Mouse (Mus musculus) testis, postnatal 14 days (tissue): ENCODE measurements at regions not wholly inside any gene's neighbourhood (a gene's known extent, or its start where the extent isn't known, plus 50 kb on each side); places are given as distances from the start of the nearest gene placed in this dataset.

Source experiments
- DNase-seq: peaks from one replicate; pipeline ENCODE4 v3.0.0; 2021; ENCODE audit warnings: low spot score

DNA sequence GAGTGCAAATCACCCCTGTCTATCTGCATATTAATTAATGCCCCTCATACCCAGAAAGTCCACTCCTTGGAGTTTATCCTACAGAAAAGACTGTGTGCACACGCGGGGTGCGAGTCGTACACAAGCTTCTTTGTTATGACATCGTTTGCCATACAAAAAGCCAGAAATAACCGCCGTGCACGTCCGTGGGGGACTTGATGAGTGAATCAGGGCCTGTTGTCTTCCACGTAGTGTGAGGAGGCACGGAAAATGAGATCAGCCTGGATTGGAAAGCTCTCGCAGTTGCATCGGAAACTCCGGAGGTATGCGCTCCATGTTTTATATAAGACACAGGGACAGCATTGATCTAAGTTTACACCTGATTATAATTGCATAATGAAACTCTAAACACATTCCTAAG is 120.3 kb downstream of the Etnk1 start:
- DNase-seq = no peak

DNA sequence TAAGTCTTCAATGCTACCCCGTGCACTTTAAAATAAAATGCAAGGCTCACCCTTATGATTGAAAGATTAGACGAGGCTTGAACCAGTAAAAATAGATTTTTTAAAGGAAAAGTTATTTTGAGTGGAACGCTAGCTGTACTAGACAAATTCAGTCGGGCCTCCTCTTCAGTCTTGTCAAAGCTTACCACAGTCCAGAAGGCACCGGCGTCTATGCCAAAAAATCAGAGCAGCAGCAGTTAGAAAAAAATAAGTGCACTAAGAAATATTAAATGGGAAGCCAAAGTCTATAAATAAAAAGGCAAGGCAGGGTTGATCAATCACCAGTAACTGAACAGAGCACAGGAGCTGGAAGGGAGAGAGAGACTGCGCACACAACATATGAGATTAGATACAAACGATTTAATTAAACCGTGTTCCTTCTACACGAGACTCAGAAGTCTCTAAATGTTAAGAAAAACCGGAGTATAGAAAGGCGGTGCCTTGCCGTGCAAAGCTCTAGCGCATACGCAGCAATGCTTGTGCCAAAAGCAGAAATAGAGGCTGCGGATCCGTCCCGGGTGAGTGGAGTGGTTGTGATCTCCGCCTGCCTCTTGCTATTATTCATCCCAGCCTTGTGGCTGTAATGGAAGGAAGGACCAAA is 121.6 kb downstream of the Etnk1 start:
- no peak for DNase-seq

DNA sequence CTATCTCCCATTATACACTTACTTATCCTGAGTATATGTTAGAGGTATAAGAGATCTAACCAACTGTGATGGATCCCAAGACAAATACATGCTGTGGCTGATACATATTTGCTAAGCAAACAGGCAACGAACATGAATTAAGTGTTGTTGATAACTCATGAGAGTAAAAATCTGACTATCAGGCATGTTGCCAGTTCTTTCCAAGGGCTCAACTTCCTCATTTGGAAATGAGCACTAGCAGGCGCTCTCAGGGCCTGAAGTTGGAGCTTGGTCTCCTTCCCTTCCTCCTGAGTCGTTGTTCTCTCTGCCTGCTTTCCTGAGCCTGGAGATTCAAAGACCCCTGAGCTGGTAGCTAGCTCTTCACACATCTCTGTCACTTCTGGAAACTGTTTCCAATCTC is 126.6 kb downstream of the Etnk1 start:
- DNase-seq = no peak

DNA sequence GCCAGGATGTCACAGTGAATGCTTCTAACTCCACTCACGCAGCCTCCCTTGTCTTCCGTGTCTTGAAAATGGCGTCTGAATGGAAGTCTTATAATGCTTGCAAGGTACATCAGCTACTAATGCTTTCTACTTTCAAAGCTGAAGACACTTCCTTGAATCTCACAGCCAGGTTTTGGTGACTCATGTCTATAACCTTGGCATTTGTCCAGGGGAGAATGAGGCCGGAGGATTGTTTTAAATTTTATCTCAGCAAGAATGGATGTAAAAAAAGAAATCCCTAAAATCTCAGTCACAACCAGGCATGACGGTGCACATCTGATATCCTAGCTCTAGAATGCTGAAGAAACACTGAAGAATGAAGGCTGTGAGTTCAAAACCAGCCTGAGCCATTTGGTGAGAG is 131.4 kb downstream of the Etnk1 start:
- no peak for DNase-seq

DNA sequence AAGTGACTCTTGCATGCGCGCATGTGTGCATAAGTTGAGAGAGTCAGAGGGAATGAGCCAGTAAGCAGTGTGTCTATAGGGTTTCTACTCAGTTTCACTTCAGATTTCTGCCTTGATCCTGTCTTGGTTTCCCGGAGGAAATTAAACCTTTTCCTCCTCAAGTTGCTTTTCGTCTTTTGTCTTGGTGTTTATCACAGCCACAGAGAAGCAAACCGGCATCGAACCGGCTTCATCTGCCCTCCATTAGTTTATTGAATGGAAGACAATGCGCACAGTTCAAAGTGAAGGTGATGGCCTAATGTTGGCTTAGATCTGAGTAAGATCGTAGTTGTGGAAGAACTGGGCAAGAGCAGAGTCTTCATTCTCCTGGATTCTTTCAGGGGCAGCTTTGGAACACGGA is 134.4 kb downstream of the Etnk1 start:
- DNase-seq = no peak

DNA sequence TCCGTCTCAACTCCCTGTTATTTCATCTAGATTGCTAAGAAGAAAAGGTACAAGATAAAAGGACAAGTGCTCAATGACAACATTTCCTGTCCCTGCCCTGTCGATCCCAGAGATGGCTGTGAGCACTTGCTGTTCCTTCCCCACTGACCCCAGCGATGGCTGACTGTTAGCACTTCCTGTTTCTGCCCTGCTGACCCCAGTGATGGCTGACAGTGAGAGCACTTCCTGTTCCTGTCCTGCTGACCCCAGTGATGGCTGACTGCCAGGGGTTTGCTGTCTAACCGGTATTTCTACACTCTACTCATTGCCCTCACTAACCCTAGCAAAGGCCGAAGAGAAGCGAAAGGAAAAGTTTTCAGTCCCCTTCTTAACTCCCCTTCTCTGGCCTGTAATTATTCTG is 140.3 kb downstream of the Etnk1 start:
- DNase-seq = peak; percentile 24

DNA sequence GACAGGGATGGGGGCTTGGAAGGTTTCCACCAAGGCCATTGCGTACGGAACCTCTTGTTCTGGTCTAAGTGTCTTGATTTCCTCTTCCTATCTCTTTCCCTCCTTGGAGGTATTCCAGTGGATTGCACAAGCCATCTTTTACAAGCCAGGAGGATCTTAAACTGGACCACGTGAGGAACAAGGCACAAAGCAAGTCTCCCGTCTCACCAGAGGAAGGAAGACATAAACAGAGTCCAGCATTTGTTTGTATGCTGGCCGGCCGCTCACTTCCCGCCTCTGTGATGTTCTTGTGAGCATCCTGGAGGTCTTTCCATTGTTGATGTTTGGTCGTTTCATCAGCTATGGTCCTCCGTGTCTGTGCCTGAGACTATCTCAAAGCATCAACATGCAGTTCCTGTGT is 148.8 kb downstream of the Etnk1 start:
- peak; percentile 68 for DNase-seq

DNA sequence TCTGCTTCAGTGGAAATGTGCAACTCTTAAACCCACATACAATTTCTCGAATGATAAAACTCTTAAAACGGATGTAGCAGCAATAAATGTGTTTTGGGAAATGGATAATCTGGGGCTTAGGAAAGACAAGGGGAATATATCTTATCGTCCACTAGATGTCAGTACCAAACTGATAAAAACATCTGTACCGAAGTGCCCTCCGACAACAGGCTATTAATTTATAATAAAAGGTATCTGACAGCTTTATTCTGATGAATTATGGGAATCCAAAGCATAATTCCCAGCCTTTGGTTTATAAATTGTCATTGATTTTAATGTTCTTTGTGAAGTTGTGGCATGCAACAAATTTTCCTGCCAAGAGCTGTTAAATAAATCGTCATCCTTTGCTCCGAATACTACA is 153.4 kb downstream of the Etnk1 start:
- no peak for DNase-seq

DNA sequence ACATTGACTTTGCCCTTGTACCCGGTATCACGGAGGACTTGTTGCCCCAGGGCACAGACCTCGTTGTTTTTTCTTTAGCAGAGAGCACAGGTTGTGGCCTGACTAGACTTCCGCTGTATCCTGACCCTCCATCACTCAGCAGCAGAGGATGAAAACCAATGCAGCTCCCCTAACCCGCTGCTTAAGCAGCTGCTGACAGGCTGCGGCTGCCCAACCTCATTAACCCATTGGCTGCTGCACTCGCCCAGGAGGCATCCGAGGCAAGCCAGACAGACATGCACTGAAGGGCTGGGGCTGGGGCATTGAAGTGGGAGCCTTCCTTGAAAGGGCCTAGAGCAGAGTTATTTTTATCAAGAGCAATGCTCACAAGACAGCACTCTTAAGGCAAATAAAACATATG is 157.6 kb downstream of the Etnk1 start:
- no peak for DNase-seq

DNA sequence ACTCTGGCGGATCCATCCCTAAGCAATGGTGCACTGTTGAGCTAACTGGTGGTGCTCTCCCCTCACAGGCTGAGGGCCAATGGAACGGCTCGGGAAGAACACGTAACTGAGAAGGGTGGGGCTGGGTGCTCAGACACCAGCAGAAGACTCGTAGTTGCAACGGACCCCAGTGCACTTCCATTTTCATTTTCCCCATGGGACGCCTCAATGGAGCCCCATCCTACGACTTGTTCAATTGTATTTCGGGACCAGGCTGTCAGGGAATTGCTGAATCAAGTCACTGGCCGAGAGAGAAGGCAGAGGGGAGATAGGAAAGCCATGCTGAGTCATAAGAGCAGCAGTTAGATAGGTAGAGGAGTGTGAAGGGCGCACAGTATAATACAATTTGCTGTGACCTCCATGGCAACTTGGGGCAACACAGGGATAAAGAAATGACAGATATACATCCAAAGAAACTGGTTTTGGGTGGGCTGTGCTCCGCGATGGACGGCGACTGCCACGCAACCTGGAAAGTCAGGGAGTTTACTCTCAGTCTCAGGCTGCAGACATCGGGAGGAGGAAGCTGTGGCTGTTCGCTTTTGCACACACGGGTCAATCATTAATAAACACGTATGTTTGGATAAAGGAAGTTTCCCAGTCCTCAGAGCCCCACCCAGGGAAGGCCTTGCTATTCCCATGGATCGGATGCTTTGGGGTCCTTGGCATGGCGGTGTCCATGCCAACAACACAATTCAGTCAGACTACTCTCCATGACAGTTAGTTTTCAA is 160.1 kb downstream of the Etnk1 start:
- no peak for DNase-seq

DNA sequence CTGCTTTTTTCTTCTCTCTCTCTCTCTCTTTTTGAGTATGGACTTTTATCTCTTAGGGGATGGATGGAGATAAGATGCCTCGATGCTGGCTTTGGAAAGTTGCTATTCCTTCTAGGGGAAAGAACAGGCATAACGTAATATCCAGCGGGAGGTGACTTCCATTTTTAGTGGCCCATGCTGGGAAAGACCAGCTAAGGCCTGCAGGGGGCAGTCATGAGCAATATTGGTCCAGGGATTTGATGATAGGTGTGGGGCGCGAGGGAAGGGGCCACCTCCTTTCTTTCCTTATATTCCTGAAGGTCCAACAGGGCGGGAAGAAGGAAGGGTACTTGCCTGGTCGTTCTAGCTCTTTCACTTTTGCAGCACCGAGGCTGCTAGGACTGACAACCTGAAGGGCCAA is 160.8 kb downstream of the Etnk1 start:
- DNase-seq = no peak

DNA sequence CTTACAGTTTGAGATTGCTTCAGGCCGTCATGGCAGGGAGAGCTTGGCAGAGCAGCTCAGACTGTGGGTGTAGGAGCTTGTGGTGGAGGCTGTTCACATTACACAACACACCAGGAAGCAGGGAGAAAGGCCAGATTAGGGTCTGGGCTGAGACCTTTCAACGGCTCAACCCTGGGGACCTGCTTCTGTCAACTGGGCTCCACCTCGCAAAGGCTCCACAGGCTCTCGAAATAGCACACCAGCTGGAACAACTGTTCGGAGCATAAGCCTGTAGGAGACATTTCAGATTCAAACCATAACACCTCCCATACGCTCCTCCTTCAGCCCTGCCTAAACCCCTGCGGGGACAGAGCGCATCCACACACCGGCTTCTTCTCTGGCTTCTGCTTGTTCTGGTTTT is 161.2 kb downstream of the Etnk1 start:
- no peak for DNase-seq

DNA sequence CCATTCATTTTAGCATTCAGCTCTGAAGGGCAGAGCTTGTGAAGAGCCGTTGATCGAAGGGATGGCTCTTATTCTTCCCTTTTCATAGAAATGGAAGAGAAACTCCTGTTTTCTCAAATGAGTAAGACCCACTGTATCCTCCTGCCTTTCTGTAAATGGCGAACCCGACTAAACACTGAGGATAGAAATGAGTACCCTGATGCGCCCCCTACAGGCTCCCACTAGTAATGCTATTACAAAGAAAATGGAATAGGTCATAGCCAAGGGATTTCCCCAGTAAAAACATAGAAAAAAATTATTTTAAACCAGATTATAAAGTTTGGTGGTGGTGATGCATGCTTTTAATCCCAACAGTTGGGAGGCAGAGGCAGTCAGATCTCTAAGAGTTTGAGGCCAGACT is 162.1 kb downstream of the Etnk1 start:
- no peak for DNase-seq

DNA sequence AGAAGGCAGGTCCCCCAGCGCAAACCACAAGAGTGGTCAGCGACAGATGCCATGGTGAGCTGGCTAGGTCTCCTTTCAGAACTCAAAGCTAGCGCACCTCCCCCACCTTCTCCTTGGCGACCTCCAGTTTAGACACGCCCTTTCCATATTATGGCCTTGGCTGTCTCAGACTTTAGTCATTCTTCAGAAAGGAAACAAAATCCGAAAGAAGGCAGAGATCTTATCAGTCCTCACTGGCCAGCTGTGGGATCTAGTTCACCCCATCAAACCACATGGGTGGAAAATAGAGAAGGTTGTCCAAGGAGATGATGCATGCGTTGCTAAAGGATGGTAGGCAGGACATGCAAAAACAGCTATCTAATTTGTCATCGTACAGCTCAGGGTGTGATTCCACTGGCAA is 166.5 kb downstream of the Etnk1 start:
- no peak for DNase-seq

DNA sequence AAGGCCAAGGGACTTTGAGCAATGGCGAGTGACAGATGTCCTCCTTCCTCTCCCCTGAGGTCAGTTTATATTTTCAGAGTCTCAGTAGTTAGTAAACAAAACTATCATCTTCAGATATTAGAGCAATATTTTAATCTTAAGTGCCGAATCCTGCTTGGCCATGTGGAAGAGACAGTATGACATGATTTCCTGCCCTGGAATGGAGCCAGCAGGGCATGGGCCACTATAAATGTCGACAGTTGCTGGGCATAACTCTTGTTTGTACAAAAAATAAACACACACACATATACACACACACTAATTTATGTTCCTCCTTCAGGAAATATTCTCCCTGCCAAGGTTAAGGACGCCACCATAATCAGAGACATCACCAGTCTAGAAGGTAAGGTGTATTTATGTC is 169.6 kb downstream of the Etnk1 start:
- DNase-seq = no peak

DNA sequence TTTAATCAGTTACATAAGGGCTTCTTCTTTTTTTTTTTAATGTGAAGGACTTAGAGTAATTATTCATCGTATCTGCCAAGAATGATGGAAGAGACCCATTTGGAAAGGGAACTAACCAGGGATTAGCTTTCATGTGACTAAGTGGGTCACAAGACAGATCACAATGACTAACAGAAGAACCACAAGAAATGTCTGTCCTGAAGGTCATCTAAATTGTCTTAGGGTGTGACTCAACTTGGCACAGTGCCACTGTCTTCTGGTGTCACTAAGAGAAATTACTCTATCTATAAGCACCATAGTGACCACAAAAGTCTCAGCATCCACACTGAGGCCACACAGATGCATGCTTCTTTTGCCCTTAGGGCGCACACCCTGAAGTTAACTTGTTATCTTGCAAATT is 182.0 kb downstream of the Etnk1 start:
- DNase-seq = no peak

DNA sequence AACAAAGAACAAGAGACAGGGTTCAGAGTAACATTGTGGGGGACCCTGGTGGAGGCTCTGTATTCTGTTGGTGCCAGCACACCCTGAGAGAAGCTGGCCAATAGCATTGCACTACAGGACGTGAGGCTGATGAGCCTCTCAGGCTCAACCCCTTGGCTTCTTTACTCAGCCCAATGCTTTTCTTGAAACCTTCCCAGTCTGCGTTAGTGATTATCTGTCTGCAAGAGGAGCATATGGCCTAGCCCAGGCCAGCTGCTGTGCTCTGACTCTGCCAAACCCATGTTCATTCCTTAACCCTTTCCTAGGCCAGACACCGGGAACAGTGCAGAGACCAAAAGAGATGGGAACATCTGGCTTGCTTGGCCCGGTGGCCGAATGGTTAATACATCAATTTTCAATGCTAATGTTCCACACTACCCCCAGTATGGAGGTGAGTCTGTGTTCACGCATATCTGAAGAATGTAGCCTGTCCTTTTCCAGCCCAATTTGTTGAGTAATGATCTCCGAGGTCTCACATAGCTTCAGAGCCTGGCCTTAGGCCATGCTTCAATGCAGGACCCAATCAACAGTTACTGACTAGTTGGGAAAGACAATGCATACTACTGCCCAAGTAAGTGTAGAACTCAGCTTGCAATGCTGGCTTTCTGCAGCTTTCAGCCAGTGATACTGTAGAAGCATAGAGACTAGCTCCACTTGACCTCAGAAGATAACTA is 192.5 kb downstream of the Etnk1 start:
- no peak for DNase-seq

DNA sequence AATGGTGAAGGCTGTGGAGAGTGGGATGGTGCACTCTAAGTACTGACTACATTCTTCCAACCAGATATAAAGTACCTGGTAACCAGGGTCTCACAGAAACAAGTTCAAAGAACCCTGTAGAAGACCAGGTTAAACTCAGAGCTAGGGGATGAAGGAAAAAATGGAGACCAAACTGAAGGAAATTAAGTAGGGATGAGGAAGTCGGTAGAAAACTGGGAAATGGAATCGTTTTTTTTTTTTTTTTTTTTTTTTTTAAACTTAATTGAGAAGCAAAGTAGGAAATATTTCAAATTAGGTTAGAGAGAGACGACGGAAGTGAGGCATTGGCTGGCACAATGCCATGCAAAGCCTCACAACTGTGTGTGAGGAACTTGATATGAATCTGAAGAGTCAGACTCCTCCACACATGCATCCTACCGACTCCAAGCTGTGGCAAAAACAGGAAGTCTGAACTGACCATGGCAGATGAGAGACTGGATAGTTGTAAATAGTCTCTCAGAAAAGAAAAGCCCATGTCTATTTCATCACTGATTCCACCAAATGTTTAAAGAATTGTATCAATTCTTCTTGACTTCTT is 194.2 kb downstream of the Etnk1 start:
- no peak for DNase-seq

DNA sequence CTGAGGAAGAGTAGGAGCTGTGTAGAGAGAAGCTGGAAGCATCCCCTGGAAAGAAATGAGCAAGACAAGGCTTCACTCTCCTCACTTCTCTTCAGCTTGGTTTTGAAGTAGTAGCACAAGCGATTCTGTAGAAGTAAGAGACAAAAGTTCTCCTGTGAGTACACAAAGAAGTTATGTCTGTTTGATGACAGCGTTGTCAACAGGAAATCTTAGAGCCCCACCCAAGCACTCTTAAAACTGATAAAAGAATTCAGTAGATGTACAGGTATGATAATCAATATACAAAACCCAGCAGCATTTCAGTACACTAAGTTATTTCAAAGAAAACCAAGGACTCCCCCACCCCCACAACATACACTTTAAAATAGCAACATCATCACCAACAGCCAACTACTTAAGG is 194.9 kb downstream of the Etnk1 start:
- no peak for DNase-seq

DNA sequence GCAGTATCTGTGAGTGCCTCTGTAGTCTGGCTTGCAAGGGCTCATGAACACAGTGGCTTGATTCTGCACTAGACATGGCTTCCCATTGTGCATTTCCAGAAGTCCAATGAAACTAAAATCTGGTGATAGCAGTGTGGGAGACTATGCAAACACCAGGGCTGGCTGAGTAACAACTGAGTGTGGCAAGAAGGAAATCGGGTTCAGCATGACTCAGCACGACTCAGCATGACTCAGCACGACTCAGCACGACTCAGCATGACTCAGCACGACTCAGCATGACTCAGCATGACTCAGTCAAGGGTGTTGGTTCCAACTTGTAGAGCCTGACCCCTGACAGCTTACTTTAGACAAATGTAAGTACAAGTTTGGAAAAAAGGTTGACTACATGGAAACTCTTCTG is 198.8 kb downstream of the Etnk1 start:
- DNase-seq = no peak

DNA sequence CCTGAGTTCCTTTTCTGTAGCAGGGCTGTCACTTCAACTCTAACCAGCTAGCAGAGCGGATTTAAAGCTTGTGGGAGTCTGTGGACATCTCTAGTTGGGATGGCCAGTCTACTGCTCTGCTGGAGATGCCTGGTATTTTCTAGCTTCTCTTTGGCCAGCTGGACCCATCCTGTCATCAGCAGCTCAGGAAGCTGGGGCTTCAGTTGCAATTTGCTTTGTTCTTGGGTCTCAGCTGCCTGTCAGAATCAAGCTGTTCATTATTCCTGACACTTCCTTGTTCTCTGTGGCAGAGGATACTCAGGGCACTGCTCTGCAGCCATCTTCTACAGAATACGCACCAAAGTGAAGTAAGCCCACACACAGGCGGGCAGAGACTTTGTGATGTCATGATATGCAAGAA is 200.8 kb downstream of the Etnk1 start:
- DNase-seq = no peak

DNA sequence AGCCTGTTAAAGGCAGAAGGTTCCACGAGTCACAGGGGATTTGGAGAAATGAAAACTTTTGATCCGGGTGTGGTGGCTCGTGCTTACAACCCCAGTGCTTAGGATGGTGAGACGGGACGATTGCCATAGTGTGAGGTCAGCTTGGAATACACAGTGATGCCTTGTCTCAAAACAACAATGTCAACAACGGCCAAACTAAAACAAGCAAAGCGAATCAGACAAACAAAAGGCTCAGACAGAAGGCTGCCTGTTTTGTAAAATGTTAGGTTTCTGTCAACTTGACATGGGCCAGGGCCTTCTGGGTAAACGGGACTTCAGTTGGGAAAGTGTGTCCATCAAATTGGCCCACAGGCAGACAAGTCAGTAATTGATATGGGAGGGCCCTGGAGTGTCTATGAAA is 201.6 kb downstream of the Etnk1 start:
- no peak for DNase-seq

DNA sequence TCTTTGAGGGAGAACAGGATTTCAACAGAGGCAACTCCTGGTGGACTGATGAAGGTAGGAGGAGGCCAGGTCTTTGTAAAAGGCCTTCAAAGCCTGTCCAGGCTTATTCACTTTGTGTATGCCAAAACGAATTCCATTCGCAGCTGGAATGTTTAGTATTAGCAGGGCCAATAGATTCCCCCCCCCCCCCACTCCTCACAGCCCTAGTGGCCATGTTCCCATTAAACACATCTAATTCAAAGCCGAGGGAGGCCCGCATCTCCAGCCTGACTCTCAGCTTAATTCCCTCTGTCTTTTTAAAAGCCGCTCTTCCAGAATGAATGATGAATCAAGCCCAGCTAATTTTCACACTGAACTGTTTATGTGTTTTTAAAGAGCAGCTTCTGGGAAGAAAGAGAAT is 205.5 kb downstream of the Etnk1 start:
- no peak for DNase-seq
